Mouse (Mus musculus): ENCODE data around the gene Amigo1.

DNA sequence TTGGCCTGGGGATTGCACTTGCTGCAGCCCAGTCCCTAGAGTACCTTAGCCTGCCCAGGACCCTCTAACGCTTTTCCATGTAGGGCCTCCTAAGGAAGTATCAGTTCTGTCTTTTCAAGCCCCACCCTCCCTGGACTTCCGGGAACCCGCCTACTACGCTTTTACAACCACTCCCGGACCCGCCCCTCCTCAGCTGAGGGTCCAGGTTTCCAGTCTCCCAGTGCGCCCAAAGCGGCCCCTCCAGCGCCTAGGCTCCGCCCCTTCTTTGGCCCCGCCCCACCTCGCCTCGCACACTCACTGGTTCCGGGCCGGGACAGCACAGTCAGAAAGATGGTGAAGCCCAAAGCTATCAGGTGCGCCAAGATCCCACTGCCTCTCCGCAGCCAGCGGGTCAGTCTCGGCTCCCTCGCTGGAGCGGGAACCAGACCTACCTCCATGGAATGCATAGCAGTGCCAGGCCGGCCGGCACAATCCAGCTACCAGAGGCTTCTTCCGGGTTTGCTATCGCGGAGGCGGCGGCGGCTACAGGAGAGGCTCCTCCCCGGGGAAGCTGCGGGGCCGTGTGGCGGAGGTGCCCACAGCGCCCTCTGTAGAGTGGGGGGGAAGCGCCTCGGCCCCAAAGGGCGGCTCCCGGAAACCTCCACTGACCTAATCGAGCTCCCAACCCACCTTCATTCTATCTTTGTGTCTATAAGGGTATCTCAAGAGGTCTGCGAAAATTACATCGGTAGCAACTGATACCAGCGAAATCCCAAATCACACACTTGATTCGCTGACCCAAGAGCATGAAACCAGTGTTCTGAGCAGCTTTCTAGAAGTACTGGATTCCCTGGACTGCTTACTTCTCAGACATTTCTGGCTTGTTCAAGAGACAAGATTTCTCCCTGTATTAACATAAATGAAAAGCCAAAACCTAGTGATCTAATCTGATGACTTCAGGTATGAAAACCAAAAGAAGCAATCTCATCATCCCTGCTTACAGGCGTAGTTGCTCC is 14.5 kb downstream of the Amigo1 start, which contains the start of gene Cyb561d1:
- peak; percentile 52; the same call in 1 of the 2 replicates for TF ChIP-seq NELFE (IDR thresholded peaks at IDR 0.05; ENCODE audit: low read depth, low read length)
- peak; percentile 82 to 86; a peak in 3 of 4 replicates for TF ChIP-seq POLR2A (IDR thresholded peaks at IDR 0.05; ENCODE audit: control insufficient read depth in 1 of 2, insufficient read depth in 1 of 2, low read depth in 1 of 2, low read length in 2 of 2, poor library complexity in 1 of 2)
- peak; percentile 39; the same call in 1 of the 2 replicates for TF ChIP-seq ETS1 (IDR thresholded peaks at IDR 0.05; ENCODE audit: low read depth, low read length)
- TF ChIP-seq MAX (IDR thresholded peaks at IDR 0.05; ENCODE audit: low read length) = 0 out of 2 replicates have a peak, but pooled peaks have one; percentile 26
- TF ChIP-seq RAD21 (IDR thresholded peaks at IDR 0.05; ENCODE audit: low read depth, low read length) = no peak
- no peak for TF ChIP-seq MEF2A (IDR thresholded peaks at IDR 0.05; ENCODE audit: extremely low read depth, insufficient replicate concordance, low read depth, low read length, poor library complexity, severe bottlenecking)
- TF ChIP-seq CTCF (IDR thresholded peaks at IDR 0.05 in 2 of 3, conservative IDR thresholded peaks at IDR 0.05 in 1 of 3; ENCODE audit: control insufficient read depth in 1 of 3, insufficient read depth in 1 of 3, low read depth in 2 of 3, low read length in 3 of 3, poor library complexity in 1 of 3, severe bottlenecking in 1 of 3) = peak; percentile 46 to 87 (median 73); a peak in 5 of 6 replicates
- TF ChIP-seq MXI1 (IDR thresholded peaks at IDR 0.05; ENCODE audit: low read depth, low read length) = peak; percentile 71
- no peak for TF ChIP-seq BHLHE40 (IDR thresholded peaks at IDR 0.05; ENCODE audit: borderline replicate concordance, low read depth, low read length)
- no peak for TF ChIP-seq USF2 (IDR thresholded peaks at IDR 0.05; ENCODE audit: borderline replicate concordance in 1 of 2, insufficient read depth in 1 of 2, low read depth in 1 of 2, low read length in 2 of 2)
- TF ChIP-seq ZC3H11A (IDR thresholded peaks at IDR 0.05; ENCODE audit: low read depth, low read length) = no peak
- peak; percentile 92 for TF ChIP-seq ZMIZ1 (IDR thresholded peaks at IDR 0.05; ENCODE audit: low read depth, low read length)
- no peak for TF ChIP-seq GABPA (IDR thresholded peaks at IDR 0.05; ENCODE audit: low read depth, low read length)
- TF ChIP-seq MAZ (IDR thresholded peaks at IDR 0.05; ENCODE audit: low read depth, low read length) = no peak

All from MEL (cell line).